Mouse (Mus musculus): ENCODE measurements around the gene Mvp. TPM values are rescaled to one million over a fixed set of nuclear protein-coding genes. Genes with fewer than 3 reads are reported as not detected.
A peak's percentile ranks its signal among the peaks of the same experiment; 100 is the strongest.

Gene Mvp
- total RNA-seq, 2 experiments from 2014 or later, result 7.2 to 8.3 TPM

GRCm38 (mm10) chr7:127024755-127025555 is 10.5 kb upstream of the Mvp start:
- peak overlapping the region; percentile 97 for H3K27ac ChIP-seq
- TF ChIP-seq CTCF (IDR thresholded peaks at IDR 0.05), result peak; percentile 45
- intact Hi-C loops (cut with DNase I), result loop anchor here (5.0 kb wide), 2 partner anchors 143 to 203 kb away; partner anchors contain the start of gene Taok2
- peak; percentile 78 for DNase-seq (ENCODE audit: extremely low spot score in 1 of 2, low spot score in 2 of 2)
- peak overlapping the region; percentile 56 for H3K4me3 ChIP-seq

DNA sequence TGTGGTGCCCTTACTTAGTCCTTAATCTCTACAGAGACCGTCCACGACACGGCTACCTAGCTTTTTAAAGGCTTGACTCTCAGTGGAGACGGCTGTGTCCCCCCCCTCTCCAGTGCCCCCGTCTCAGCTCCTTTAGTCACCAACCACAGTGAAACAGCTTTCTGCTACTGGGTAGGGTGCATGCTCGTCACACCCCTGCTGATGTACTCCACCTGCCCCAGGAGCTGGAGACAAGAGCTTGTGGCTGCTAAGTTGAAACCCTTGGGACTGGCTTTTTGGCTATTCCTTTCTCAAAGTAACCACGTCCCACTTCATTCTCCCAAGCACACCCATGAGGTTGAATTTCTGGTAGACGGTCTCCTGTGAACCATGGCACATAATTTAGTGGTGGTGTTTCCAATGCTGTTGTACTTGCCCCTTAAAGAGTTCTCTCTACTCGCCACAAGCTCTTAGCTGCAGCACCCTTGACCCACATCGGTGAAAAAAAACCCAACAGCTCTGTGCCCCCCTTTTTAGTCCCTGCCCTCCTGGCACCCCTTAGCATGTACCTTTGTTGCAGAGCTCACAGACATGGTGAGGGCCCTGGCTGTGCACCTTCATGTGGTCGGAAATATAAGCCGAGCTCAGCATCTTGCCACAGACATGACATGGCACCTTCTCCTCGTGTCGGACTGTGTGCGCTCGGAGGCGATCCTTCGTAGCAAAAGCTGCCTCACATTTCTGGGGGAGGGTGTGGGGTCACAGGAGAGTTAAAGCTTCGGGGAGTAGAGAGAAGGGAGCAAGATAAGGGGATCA is 9.7 kb upstream of the Mvp start:
- DNase-seq (ENCODE audit: extremely low spot score in 1 of 2, low spot score in 2 of 2), result no peak
- peak overlapping the region; percentile 97 for H3K27ac ChIP-seq
- TF ChIP-seq CTCF (IDR thresholded peaks at IDR 0.05), result no peak
- peak overlapping the region; percentile 56 for H3K4me3 ChIP-seq
- intact Hi-C loops (cut with DNase I), result loop anchor here (5.0 kb wide), 1 partner anchor 202 kb away; no protein-coding TSS in a partner anchor

GRCm38 (mm10) chr7:127023272-127023691 is 8.9 kb upstream of the Mvp start:
- H3K27ac ChIP-seq, result peak overlapping the region; percentile 95
- intact Hi-C loops (cut with DNase I), result loop anchor here (5.0 kb wide), 1 partner anchor 201 kb away; no protein-coding TSS in a partner anchor
- DNase-seq (ENCODE audit: extremely low spot score in 1 of 2, low spot score in 2 of 2), result peak in 1 of 2 experiments; percentile 19
- TF ChIP-seq CTCF (IDR thresholded peaks at IDR 0.05), result no peak
- H3K4me3 ChIP-seq, result peak overlapping the region; percentile 56

DNA sequence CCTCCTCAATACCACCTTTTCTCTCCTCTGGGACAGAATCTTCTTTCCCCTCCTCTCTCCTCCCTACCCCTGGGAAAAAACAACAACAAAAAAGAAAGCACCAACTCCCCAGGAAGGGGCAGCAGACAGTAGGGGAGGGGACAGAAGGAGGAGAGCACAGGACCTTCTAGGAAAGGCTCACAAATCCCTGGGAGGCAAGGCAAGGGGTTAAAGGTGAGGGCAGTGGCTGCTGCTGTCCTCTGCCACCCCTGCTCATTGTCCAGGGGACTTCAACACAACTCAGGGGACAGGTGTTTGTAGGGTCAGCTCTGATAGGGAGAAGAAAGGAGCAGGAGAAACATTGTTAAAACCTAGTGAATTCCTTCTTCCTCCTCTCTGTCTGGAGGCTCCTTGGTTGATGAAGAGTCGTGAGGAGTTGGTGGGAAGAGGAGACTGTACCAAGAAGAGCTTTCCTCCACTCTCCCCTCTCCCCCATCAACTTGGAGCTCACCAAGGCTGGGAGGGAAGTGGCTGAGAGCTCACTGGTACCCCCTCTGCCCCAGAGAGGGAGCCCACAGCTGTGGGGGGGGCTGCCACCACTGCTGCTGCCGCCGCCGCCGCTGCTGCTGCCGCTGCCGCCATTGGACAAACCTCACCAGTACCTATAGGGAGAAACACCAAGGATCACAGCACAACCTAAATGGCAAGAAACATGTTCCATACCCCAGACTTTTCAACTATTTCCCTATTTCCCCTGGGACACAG is 8.3 kb upstream of the Mvp start:
- no peak for TF ChIP-seq CTCF (IDR thresholded peaks at IDR 0.05)
- no peak for DNase-seq (ENCODE audit: extremely low spot score in 1 of 2, low spot score in 2 of 2)
- Histone ChIP-seq H3K4me3 (no peak overlapping the region), H3K27ac (peak overlapping the region; percentile 95)
- intact Hi-C loops (cut with DNase I), result loop anchor here (5.0 kb wide), 1 partner anchor 200 kb away; no protein-coding TSS in a partner anchor

GRCm38 (mm10) chr7:127021563-127022527 is 7.4 kb upstream of the Mvp start:
- TF ChIP-seq CTCF (IDR thresholded peaks at IDR 0.05), result no peak
- intact Hi-C loops (cut with DNase I), result loop anchor here (5.0 kb wide), 1 partner anchor 200 kb away; no protein-coding TSS in a partner anchor
- Histone ChIP-seq H3K27ac (peak overlapping the region; percentile 95), H3K4me3 (peak overlapping the region; percentile 69)
- DNase-seq (ENCODE audit: extremely low spot score in 1 of 2, low spot score in 2 of 2), result no peak

- H3K4me3 ChIP-seq, result peak within 1 kb of the TSS; percentile 69
- peak; percentile 71 to 73 for DNase-seq (ENCODE audit: extremely low spot score in 1 of 2, low spot score in 2 of 2)
- intact Hi-C loops (cut with DNase I), result loop anchor here (5.0 kb wide), 1 partner anchor 199 kb away; no protein-coding TSS in a partner anchor
- no peak for TF ChIP-seq CTCF (IDR thresholded peaks at IDR 0.05)
- H3K27ac ChIP-seq, result peak within 1 kb of the TSS; percentile 95
Measured at GRCm38 (mm10) chr7:127020901-127021562, 6.6 kb upstream of the Mvp start, which contains the start of the genes Gm42742 and Prrt2. Gene Gm42742 (minus strand): TSS chr7:127021097. Gene Prrt2 (minus strand): TSS chr7:127021211.

DNA sequence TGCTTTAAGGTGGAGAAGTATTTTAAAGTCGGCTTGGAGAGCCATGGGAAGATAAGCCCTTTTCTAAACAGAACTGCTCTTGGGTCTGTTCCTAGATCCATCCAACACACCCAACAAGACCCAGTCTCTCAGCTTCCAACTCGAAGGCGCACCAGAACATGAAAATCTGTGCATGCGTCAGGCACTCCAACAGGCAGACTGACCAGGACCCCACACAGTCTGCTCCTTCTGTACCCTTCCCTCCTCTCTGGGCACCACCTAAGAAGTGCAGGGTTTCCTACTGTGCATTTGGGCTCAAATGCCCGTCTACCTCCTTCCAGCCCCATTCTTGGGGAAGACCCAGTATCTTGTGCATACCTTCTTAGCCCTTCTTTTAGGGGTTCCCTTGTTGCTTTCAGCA is 6.1 kb upstream of the Mvp start:
- no peak for TF ChIP-seq CTCF (IDR thresholded peaks at IDR 0.05)
- peak overlapping the region; percentile 69 for H3K4me3 ChIP-seq
- intact Hi-C loops (cut with DNase I), result loop anchor here (5.0 kb wide), 1 partner anchor 198 kb away; no protein-coding TSS in a partner anchor

GRCm38 (mm10) chr7:127020031-127020430 is 5.6 kb upstream of the Mvp start:
- H3K4me3 ChIP-seq, result peak overlapping the region; percentile 69
- TF ChIP-seq CTCF (IDR thresholded peaks at IDR 0.05), result no peak
- DNase-seq (ENCODE audit: extremely low spot score in 1 of 2, low spot score in 2 of 2), result peak; percentile 23 to 33
- intact Hi-C loops (cut with DNase I), result loop anchor here (5.0 kb wide), 1 partner anchor 198 kb away; no protein-coding TSS in a partner anchor
- H3K27ac ChIP-seq, result peak overlapping the region; percentile 95

More for the DNA sequence above, 6.1 kb upstream of the Mvp start:
- peak overlapping the region; percentile 95 for H3K27ac ChIP-seq
- peak in 1 of 2 experiments; percentile 32 for DNase-seq (ENCODE audit: extremely low spot score in 1 of 2, low spot score in 2 of 2)

DNA sequence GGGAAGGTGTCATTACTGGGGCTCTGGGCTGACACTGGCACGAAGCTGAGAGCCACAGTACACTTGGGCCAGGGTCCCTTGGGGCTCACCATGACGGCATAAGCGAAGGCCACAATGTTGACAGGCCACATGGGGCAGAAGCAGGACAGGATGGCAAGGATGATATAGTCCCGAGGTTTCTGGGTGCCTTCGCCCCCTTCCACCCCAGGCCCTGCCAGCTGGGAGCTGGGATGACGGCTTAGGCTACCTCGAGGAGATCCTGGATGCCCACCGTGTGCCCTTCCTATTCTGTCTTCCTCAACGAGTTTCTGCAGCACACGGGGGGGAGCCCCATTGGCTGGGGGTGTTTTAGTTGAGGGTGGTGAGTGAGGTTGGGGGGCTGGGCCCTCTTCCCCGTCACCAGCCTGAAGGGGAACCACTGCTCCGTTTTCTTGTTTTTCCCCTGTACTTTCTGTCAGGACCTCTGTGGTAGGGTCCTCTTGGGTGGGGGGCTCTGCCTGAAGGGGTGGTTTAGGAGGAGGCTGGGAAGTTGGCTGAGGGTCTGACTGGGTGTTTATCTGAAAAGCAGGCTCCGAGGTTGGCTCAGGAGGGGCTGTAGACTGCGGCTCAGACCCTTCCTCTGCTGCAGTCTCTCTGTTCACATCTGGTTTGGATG is 5.0 kb upstream of the Mvp start:
- Histone ChIP-seq H3K27ac (peak overlapping the region; percentile 95), H3K4me3 (peak overlapping the region; percentile 69)
- TF ChIP-seq CTCF (IDR thresholded peaks at IDR 0.05), result no peak
- intact Hi-C loops (cut with DNase I), result no loop called here
- no peak for DNase-seq (ENCODE audit: extremely low spot score in 1 of 2, low spot score in 2 of 2)
